20 mouse cellular contexts compared by ENCODE assay signal in genomic region chr12:58429929-58430328, GRCm38 (mm10).
A peak's percentile ranks its signal among the peaks of the same experiment; 100 is the strongest.
DNase-seq lines count a peak whose midpoint lies in the region; ATAC-seq and TF ChIP-seq lines count a peak whose summit lies in the region.
"Had no signal": no experiment of that assay in that cellular context is flagged by ENCODE, and none has a peak within 500 bp of the region (broad histone marks: within the 10 kb centered on the region; RNA-seq: fewer than 3 reads in every experiment).

No protein-coding gene starts in this region.

- H3K27me3 ChIP-seq in forebrain, postnatal 0 days (ENCODE audit: insufficient read depth, low read length) = no peaks in the 10 kb centered on the region
- no peaks in the 10 kb centered on the region for H3K27me3 ChIP-seq in forebrain, embryonic 12.5 days
- no peaks in the 10 kb centered on the region for H3K27me3 ChIP-seq in midbrain, postnatal 0 days (ENCODE audit: insufficient read depth, low read length)
- H3K27me3 ChIP-seq in midbrain, embryonic 16.5 days (ENCODE audit: control insufficient read depth, insufficient read depth, low read depth, low read length) = no peaks in the 10 kb centered on the region
- H3K27me3 ChIP-seq: forebrain, embryonic 15.5 days; limb, embryonic 12.5 days; midbrain, embryonic 12.5 days; neural tube, embryonic 12.5 days had no signal

- H3K27ac ChIP-seq in forebrain, postnatal 0 days (ENCODE audit: low read depth, low read length) = no peak overlapping the region
- no peak overlapping the region for H3K27ac ChIP-seq in forebrain, embryonic 12.5 days
- H3K27ac ChIP-seq in layer of hippocampus, adult 2 months = peak overlapping the region; percentile 50
- H3K27ac ChIP-seq in midbrain, postnatal 0 days (ENCODE audit: low read depth, low read length) = no peak overlapping the region
- H3K27ac ChIP-seq in midbrain, embryonic 16.5 days (ENCODE audit: low read length) = no peak overlapping the region
- H3K27ac ChIP-seq: forebrain, embryonic 15.5 days; liver, embryonic 14.5 days; midbrain, embryonic 12.5 days; neural tube, embryonic 12.5 days; stomach, postnatal 0 days had no signal

- 39% methylated on average over 5 of the region's 5 CpGs for WGBS in forebrain, postnatal 0 days
- WGBS in forebrain, embryonic 12.5 days = 68% methylated on average over 5 of the region's 5 CpGs
- WGBS in midbrain, postnatal 0 days = 73% methylated on average over 5 of the region's 5 CpGs
- 75% methylated on average over 5 of the region's 5 CpGs for WGBS in midbrain, embryonic 16.5 days

- H3K4me3 ChIP-seq in forebrain, postnatal 0 days (ENCODE audit: low read depth, low read length) = no peak overlapping the region
- H3K4me3 ChIP-seq in forebrain, embryonic 12.5 days (replicated peaks) = no peak overlapping the region
- no peak overlapping the region for H3K4me3 ChIP-seq in layer of hippocampus, adult 2 months
- H3K4me3 ChIP-seq in midbrain, postnatal 0 days (ENCODE audit: low read depth, low read length) = no peak overlapping the region
- no peak overlapping the region for H3K4me3 ChIP-seq in midbrain, embryonic 16.5 days (ENCODE audit: low read depth, low read length)
- H3K4me3 ChIP-seq: forebrain, embryonic 15.5 days; limb, embryonic 12.5 days; midbrain, embryonic 12.5 days; neural tube, embryonic 12.5 days had no signal

- H3K4me1 ChIP-seq in forebrain, postnatal 0 days (ENCODE audit: insufficient read depth) = 0 out of 2 replicates have a peak, but pooled peaks cover 5% of the 10 kb centered on the region
- no peaks in the 10 kb centered on the region for H3K4me1 ChIP-seq in forebrain, embryonic 12.5 days
- H3K4me1 ChIP-seq in midbrain, postnatal 0 days (ENCODE audit: insufficient read depth, low read length) = no peaks in the 10 kb centered on the region
- H3K4me1 ChIP-seq in midbrain, embryonic 16.5 days (ENCODE audit: control insufficient read depth, insufficient read depth, low read length) = no peaks in the 10 kb centered on the region
- H3K4me1 ChIP-seq: midbrain, embryonic 12.5 days; neural tube, embryonic 12.5 days had no signal

- DNase-seq in forebrain, postnatal 0 days = peak; percentile 21
- DNase-seq in layer of hippocampus, adult 2 months (ENCODE audit: low spot score in 2 of 2) = no peak
- no peak for DNase-seq in layer of hippocampus, postnatal 36 days
- DNase-seq in midbrain, postnatal 0 days (ENCODE audit: low spot score) = peak; percentile 20
- DNase-seq in adrenal gland, adult 2 months = no peak
- DNase-seq: adrenal gland, postnatal 36 days; cerebellum, adult 11 months; cerebellum, adult 9-11 months; kidney, postnatal 36 days; lung, embryonic 14.5 days; right cerebral cortex, postnatal 14 days had no signal

- no peaks in the 10 kb centered on the region for H3K36me3 ChIP-seq in forebrain, postnatal 0 days (ENCODE audit: insufficient read depth)
- no peaks in the 10 kb centered on the region for H3K36me3 ChIP-seq in forebrain, embryonic 12.5 days (replicated peaks)
- H3K36me3 ChIP-seq in midbrain, postnatal 0 days (ENCODE audit: insufficient read depth, low read length) = no peaks in the 10 kb centered on the region
- H3K36me3 ChIP-seq in midbrain, embryonic 16.5 days (ENCODE audit: control insufficient read depth, insufficient read depth, low read length) = no peaks in the 10 kb centered on the region
- H3K36me3 ChIP-seq: forebrain, embryonic 15.5 days; limb, embryonic 12.5 days; midbrain, embryonic 12.5 days; neural tube, embryonic 12.5 days had no signal

- TF ChIP-seq CTCF in forebrain, postnatal 0 days (IDR thresholded peaks at IDR 0.05; ENCODE audit: low read depth) = no peak
- no peak for TF ChIP-seq CTCF in layer of hippocampus, adult 2 months (conservative IDR thresholded peaks at IDR 0.05)
- TF ChIP-seq CTCF in midbrain, postnatal 0 days (IDR thresholded peaks at IDR 0.05) = no peak

- 0 out of 2 replicates have a peak, but pooled peaks have one; percentile 29 for ATAC-seq in forebrain, postnatal 0 days
- ATAC-seq in forebrain, embryonic 12.5 days (ENCODE audit: low FRiP score) = no peak
- no peak for ATAC-seq in midbrain, postnatal 0 days (ENCODE audit: low FRiP score)
- ATAC-seq in midbrain, embryonic 16.5 days = no peak
- ATAC-seq: forebrain, embryonic 15.5 days; intestine, postnatal 0 days had no signal

- H3K9ac ChIP-seq in forebrain, postnatal 0 days = no peak overlapping the region
- H3K9ac ChIP-seq in forebrain, embryonic 12.5 days = no peak overlapping the region
- no peak overlapping the region for H3K9ac ChIP-seq in midbrain, postnatal 0 days (replicated peaks; ENCODE audit: low read length, poor library complexity, severe bottlenecking)
- no peak overlapping the region for H3K9ac ChIP-seq in midbrain, embryonic 16.5 days (ENCODE audit: low read depth, low read length)
- H3K9ac ChIP-seq: forebrain, embryonic 15.5 days; limb, embryonic 12.5 days; liver, embryonic 14.5 days; lung, embryonic 14.5 days; midbrain, embryonic 12.5 days; neural tube, embryonic 12.5 days had no signal

- H3K9me3 ChIP-seq in forebrain, postnatal 0 days (ENCODE audit: low read length) = no peaks in the 10 kb centered on the region
- H3K9me3 ChIP-seq in forebrain, embryonic 12.5 days = no peaks in the 10 kb centered on the region
- H3K9me3 ChIP-seq in midbrain, postnatal 0 days (ENCODE audit: low read length) = no peaks in the 10 kb centered on the region
- no peaks in the 10 kb centered on the region for H3K9me3 ChIP-seq in midbrain, embryonic 16.5 days (replicated peaks; ENCODE audit: control insufficient read depth, low read length, poor library complexity, severe bottlenecking)
- H3K9me3 ChIP-seq: forebrain, embryonic 15.5 days; limb, embryonic 12.5 days; midbrain, embryonic 12.5 days; neural tube, embryonic 12.5 days had no signal

- no peak overlapping the region for H3K4me2 ChIP-seq in forebrain, postnatal 0 days (ENCODE audit: low read depth)
- no peak overlapping the region for H3K4me2 ChIP-seq in forebrain, embryonic 12.5 days
- no peak overlapping the region for H3K4me2 ChIP-seq in midbrain, postnatal 0 days (ENCODE audit: low read depth, low read length, poor library complexity, severe bottlenecking)
- no peak overlapping the region for H3K4me2 ChIP-seq in midbrain, embryonic 16.5 days (ENCODE audit: low read length)
- H3K4me2 ChIP-seq: forebrain, embryonic 15.5 days; limb, embryonic 12.5 days; lung, embryonic 14.5 days; midbrain, embryonic 12.5 days; neural tube, embryonic 12.5 days had no signal

Comparison
In these comparisons a context has a peak if more than half of its experiments do, and no peak if none do; other contexts are left out.
1. DNase-seq: peak in forebrain, postnatal 0 days (single experiment) and midbrain, postnatal 0 days (single experiment); none in layer of hippocampus, adult 2 months (0 of 2), layer of hippocampus, postnatal 36 days (0 of 2) and adrenal gland, adult 2 months (single experiment).